Mouse (Mus musculus): Measurements from ENCODE around the gene Lad1. TPM values are rescaled to one million over a fixed set of nuclear protein-coding genes. Genes with fewer than 3 reads are reported as not detected.

Lad1 gene
- polyA plus RNA-seq, 1 experiment from 2014 or later: 67.8 TPM

GRCm38 (mm10) chr1:135789815-135790214, 28.6 kb upstream of the Lad1 start:
- Histone ChIP-seq H3K4me1 (peaks cover 26% of the 10 kb centered on the region), H3K9me3 (no peaks in the 10 kb centered on the region), H3K9ac (no peak overlapping the region), H3K36me3 (no peaks in the 10 kb centered on the region), H3K4me3 (no peak overlapping the region), H3K27ac (no peak overlapping the region), H3K4me2 (no peak overlapping the region), H3K27me3 (no peaks in the 10 kb centered on the region)
- WGBS: 13% methylated on average over 5 of the region's 5 CpGs
- ATAC-seq (ENCODE audit: insufficient number of reproducible peaks, low FRiP score, low TSS enrichment, low read depth): no peak

DNA sequence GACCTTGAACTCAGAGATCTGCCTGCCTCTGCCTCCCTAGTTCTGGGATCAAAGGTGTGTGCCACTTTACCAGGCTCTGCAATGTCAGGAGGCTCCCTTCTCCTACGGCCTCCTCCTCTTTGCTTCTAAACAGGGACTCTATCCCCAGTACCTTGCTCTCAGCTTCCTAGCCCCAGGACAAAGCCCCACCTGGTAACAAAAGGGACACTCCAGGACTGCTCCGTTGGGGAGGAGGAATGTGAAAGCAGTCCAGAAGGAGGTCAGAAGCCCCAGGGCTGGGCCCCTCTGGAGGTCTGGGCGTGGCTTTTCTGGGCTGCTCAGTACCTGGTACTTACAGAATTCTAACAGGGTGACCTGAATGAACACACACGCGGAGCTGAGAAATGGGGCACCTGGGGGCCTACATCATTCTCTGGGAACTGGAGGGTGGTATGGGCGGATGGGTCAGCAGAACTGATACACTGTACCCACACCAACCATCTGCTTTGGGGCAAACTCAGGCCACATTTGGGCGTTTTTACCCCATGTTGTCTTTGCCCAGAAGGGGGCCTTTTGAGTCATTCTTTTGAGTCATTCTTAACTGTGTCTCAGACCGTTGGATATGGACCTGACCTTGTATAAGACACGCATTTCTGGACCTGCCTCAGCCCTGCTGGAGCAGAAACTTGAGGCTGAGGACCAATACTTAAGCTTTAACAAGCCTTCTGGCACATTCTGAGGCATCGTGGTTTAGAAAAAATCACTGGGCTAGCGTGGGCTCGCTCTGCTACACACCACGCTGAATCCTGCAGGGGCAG, 26.1 kb upstream of the Lad1 start:
- no peak overlapping the region for H3K9ac ChIP-seq
- WGBS: 62% methylated on average over 13 of the region's 13 CpGs
- no peak overlapping the region for H3K4me2 ChIP-seq
- no peaks in the 10 kb centered on the region for H3K9me3 ChIP-seq
- peaks cover 27% of the 10 kb centered on the region for H3K4me1 ChIP-seq
- ATAC-seq (ENCODE audit: insufficient number of reproducible peaks, low FRiP score, low TSS enrichment, low read depth): no peak
- peak overlapping the region; percentile 40; the same call in 1 of the 2 replicates for H3K27ac ChIP-seq
- no peaks in the 10 kb centered on the region for H3K36me3 ChIP-seq
- H3K4me3 ChIP-seq: no peak overlapping the region
- no peaks in the 10 kb centered on the region for H3K27me3 ChIP-seq

DNA sequence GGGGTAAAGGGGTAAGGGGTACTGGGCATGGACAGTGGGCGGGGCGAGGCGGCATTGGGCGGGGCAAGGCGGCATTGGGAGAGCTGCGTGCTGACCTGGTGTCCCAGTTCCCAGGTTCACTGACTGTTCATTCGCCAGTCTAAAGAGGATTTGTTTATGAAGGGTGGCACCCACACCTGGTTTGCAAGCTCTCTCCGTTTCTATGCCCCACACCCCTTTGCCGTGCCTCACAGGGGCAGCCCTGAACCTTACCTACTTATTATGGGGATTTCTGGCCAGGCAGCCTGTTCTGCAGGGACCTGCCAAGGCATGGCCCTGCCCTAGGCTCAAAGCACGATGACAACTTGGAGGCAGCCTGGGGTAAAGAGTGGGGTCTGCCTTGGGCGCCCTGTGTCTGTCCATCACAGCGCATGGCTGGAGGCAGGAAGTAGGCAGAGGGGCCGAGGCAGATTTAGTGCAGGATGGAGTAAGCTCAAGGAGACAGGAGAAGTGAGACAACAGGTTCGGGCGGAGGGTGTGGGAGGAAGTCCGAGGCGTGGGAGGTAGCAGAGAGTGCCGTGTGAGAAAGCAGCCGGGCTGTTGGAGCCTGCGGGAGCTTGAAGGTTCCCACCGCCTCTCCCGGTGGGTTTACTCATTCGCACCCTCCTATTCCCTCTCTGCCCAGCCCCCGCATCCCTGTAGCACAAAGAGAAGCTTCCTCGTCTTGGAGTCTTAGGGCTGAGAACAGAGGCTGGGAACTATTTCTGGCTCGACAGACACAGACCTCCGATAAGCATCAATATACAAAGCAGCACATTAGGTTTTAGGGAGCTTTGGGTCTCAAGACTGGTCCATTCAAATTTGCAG, 24.8 kb upstream of the Lad1 start:
- peak overlapping the region; percentile 18 for H3K4me3 ChIP-seq
- H3K27ac ChIP-seq: peak overlapping the region; percentile 68
- no peaks in the 10 kb centered on the region for H3K27me3 ChIP-seq
- H3K36me3 ChIP-seq: no peaks in the 10 kb centered on the region
- H3K9ac ChIP-seq: peak overlapping the region; percentile 31; the same call in 1 of the 2 replicates
- no peaks in the 10 kb centered on the region for H3K9me3 ChIP-seq
- peaks cover 21% of the 10 kb centered on the region for H3K4me1 ChIP-seq
- 13% methylated on average over 27 of the region's 27 CpGs for WGBS
- no peak for ATAC-seq (ENCODE audit: insufficient number of reproducible peaks, low FRiP score, low TSS enrichment, low read depth)
- H3K4me2 ChIP-seq: peak overlapping the region; percentile 40

DNA sequence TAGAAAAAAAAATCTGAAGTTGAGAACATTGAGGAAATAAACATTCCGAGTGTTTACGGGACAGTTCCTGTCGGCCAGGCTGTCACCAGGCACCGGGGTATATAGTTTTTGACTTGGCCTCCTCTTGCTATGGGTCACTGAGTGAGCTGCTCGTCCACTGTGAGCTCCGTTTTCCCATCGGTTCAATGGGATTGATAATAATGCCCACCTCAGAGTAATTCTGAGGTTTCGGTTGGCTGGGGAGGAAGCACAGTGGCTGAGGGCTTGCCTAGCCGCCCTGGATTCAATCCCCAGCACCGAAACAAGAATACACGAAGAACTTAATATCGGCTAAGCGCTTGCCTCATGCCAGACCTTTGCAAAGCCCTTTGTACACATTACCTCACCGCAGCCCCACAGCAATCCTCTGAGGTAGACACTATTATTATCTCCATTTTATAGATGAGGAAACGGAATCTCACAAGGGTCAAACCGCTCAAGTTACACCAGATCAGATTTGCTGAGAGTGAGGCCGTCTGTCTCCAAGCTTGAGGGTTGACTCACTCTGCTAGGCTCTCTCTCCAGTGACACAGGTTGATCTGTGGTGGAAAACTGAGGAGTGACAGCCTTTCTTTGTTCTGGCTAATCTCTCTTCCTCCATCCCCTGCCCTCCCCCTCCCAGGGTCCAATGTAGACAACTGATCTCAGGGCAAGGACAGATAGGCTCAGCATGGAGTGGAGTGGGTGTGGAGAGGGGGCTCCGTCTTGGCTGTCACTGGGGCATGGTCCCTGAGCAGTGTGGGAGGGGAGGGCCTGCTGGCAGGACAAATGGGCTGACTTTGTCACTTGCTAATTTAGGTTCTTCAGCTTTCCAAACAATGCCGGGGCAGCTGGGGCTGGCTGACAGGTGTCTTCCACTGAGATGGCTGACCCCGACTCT, 23.9 kb upstream of the Lad1 start:
- Histone ChIP-seq H3K9ac (no peak overlapping the region; the same call in 1 of the 2 replicates), H3K36me3 (no peaks in the 10 kb centered on the region), H3K4me1 (peaks cover 24% of the 10 kb centered on the region), H3K27me3 (no peaks in the 10 kb centered on the region), H3K9me3 (no peaks in the 10 kb centered on the region), H3K27ac (peak overlapping the region; percentile 68), H3K4me3 (peak overlapping the region; percentile 18), H3K4me2 (peak overlapping the region; percentile 40)
- WGBS: 31% methylated on average over 20 of the region's 20 CpGs
- ATAC-seq (ENCODE audit: insufficient number of reproducible peaks, low FRiP score, low TSS enrichment, low read depth): peak; percentile 57; the same call in 1 of the 2 replicates

DNA sequence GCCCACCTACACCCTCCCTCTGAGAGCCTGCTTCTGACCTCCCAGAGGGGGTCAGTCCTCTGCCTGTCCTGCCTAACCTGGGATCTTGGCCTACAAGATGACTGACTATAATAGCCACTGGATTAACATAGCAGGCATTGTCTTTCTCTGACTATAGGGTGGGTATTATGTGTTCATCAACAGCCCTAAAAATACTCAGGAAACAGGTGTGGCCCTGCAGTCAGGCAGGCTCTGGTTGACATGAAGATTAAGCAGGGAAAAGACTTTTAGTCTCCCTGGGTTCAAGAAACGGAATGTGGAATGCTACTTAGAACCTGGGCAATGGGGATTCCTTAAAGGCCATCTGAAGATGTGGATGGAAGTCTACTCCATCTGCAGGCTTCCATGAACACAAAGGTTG, 19.9 kb upstream of the Lad1 start:
- H3K4me2 ChIP-seq: no peak overlapping the region
- H3K27ac ChIP-seq: peak overlapping the region; percentile 60

DNA sequence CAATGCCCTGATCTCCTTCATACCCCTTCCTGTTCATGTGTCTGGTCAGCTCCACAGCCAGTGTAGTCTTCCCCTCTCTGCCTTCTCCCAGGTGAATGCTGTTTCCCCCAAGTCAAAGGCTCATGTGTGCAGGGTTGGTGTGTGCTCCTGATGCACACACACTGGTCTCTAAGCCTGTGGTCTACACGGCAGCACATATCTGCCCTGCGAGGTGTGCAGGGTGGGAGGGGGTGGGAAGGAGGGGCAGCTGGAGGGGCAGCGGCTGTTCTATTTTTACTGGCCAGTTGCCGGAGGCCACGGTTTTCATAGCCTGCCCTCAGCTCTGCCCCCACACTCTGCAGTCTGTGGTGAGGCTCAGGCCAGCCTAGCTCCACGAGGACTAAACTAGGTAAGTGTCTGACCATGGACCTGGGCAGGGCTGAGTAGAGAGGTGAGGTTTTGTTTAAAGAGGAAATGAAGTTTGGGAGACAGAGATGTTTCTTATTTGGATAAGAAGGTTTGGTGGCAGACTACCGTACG, 19.2 kb upstream of the Lad1 start:
- WGBS: 37% methylated on average over 8 of the region's 8 CpGs
- no peaks in the 10 kb centered on the region for H3K9me3 ChIP-seq
- H3K4me2 ChIP-seq: no peak overlapping the region
- H3K36me3 ChIP-seq: no peaks in the 10 kb centered on the region
- H3K27me3 ChIP-seq: no peaks in the 10 kb centered on the region
- peaks cover 23% of the 10 kb centered on the region for H3K4me1 ChIP-seq
- H3K4me3 ChIP-seq: peak overlapping the region; percentile 13; the same call in 1 of the 2 replicates
- no peak for ATAC-seq (ENCODE audit: insufficient number of reproducible peaks, low FRiP score, low TSS enrichment, low read depth)
- H3K9ac ChIP-seq: no peak overlapping the region
- H3K27ac ChIP-seq: peak overlapping the region; percentile 60

More for the DNA sequence above, 19.9 kb upstream of the Lad1 start:
- Histone ChIP-seq H3K4me3 (no peak overlapping the region), H3K36me3 (no peaks in the 10 kb centered on the region), H3K9me3 (no peaks in the 10 kb centered on the region), H3K9ac (no peak overlapping the region), H3K4me1 (peaks cover 30% of the 10 kb centered on the region), H3K27me3 (no peaks in the 10 kb centered on the region)
- no peak for ATAC-seq (ENCODE audit: insufficient number of reproducible peaks, low FRiP score, low TSS enrichment, low read depth)
- WGBS: 67% methylated on average over 1 of the region's 1 CpGs

- 38% methylated on average over 8 of the region's 8 CpGs for WGBS
Observed at GRCm38 (mm10) chr1:135800192-135800950, 18.0 kb upstream of the Lad1 start.

GRCm38 (mm10) chr1:135807546-135807945, 10.9 kb upstream of the Lad1 start:
- Histone ChIP-seq H3K9ac (no peak overlapping the region), H3K4me3 (no peak overlapping the region), H3K36me3 (no peaks in the 10 kb centered on the region), H3K4me2 (no peak overlapping the region), H3K27me3 (no peaks in the 10 kb centered on the region), H3K27ac (no peak overlapping the region), H3K9me3 (no peaks in the 10 kb centered on the region), H3K4me1 (0 out of 2 replicates have a peak, but pooled peaks cover 4% of the 10 kb centered on the region)
- no peak for ATAC-seq (ENCODE audit: insufficient number of reproducible peaks, low FRiP score, low TSS enrichment, low read depth)
- 23% methylated on average over 10 of the region's 10 CpGs for WGBS

More at GRCm38 (mm10) chr1:135800192-135800950, 18.0 kb upstream of the Lad1 start:
- H3K27me3 ChIP-seq: no peaks in the 10 kb centered on the region
- H3K4me1 ChIP-seq: peaks cover 16% of the 10 kb centered on the region
- 0 out of 2 replicates have a peak overlapping the region, but pooled peaks have one; percentile 2 for H3K9ac ChIP-seq
- no peaks in the 10 kb centered on the region for H3K36me3 ChIP-seq
- peak overlapping the region; percentile 27 for H3K27ac ChIP-seq
- ATAC-seq (ENCODE audit: insufficient number of reproducible peaks, low FRiP score, low TSS enrichment, low read depth): peak; percentile 79
- H3K4me2 ChIP-seq: no peak overlapping the region
- 0 out of 2 replicates have a peak overlapping the region, but pooled peaks have one; percentile 13 for H3K4me3 ChIP-seq
- H3K9me3 ChIP-seq: no peaks in the 10 kb centered on the region

DNA sequence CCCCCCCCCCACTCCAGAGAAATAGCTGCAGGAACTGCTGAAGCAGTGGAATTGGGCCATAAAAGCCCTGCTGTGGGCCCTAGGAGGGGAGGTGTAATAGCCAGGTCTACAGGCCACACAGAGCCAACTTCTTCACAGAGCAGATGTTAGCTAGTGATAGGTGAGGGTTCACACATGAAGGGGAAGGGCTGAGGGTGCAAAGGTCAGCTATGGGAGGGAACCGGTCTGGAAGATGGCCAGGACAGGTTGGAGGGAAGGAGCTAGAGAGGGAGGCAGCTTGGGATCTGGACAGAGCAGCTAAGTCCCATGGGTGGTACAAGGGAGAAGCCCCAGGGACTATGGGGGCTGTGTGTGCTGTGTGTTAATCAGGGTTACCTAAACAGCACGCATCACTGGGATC, 8.2 kb upstream of the Lad1 start:
- Histone ChIP-seq H3K27ac (no peak overlapping the region), H3K4me3 (no peak overlapping the region), H3K9ac (no peak overlapping the region), H3K4me1 (0 out of 2 replicates have a peak, but pooled peaks cover 9% of the 10 kb centered on the region), H3K36me3 (no peaks in the 10 kb centered on the region), H3K9me3 (no peaks in the 10 kb centered on the region), H3K27me3 (no peaks in the 10 kb centered on the region), H3K4me2 (no peak overlapping the region)
- no peak for ATAC-seq (ENCODE audit: insufficient number of reproducible peaks, low FRiP score, low TSS enrichment, low read depth)
- WGBS: 39% methylated on average over 2 of the region's 2 CpGs

DNA sequence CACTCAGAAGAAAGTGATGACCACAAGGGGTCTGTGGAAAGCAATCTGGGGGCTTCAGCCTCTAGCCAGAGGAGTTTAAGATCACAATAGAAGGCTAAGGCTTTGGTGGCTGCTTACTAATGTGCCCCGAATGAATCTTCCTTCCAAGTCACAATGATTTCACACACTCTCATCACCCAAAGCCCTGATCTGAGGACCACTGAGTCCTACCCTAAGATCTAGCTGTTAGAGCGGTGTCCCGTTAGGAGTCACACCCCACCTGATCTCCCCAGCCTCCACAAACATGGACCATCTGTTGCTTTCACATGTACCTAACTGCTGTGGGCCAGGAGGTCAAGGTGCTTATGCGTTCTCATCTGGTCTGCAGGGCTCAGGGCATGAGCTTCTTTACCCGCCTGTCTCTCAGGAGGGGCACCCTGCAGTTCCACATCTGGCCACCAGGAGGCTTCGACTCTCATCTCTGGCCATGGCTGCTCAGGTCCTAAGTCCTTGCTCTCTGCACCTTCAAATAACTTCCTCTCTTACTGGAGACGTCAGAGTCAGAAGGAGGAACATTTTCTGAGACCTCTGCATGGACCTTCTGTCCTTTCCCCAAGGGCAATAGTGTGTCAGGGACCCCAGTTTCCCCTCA, 7.3 kb upstream of the Lad1 start:
- WGBS: 27% methylated on average over 7 of the region's 7 CpGs
- peaks cover 3% of the 10 kb centered on the region for H3K27me3 ChIP-seq
- no peak overlapping the region for H3K9ac ChIP-seq
- no peaks in the 10 kb centered on the region for H3K9me3 ChIP-seq
- H3K27ac ChIP-seq: no peak overlapping the region
- H3K36me3 ChIP-seq: no peaks in the 10 kb centered on the region
- H3K4me3 ChIP-seq: no peak overlapping the region
- H3K4me2 ChIP-seq: no peak overlapping the region
- no peak for ATAC-seq (ENCODE audit: insufficient number of reproducible peaks, low FRiP score, low TSS enrichment, low read depth)
- 0 out of 2 replicates have a peak, but pooled peaks cover 9% of the 10 kb centered on the region for H3K4me1 ChIP-seq

All from limb, embryonic 15.5 days (tissue).